Mouse (Mus musculus): ENCODE measurements at regions not wholly inside any gene's neighbourhood (a gene's known extent, or its start where the extent isn't known, plus 50 kb on each side); places are given as distances from the start of the nearest gene placed in this dataset.
"Not testable (repeated sequence)": the region's sequence is repeated elsewhere in the genome, so short reads cannot be mapped to it uniquely, and the experiment has no call there.

GRCm38 (mm10) chr13:115742080-115742479 is 567.4 kb downstream of the Isl1 start:
- H3K27me3 ChIP-seq (ENCODE audit: insufficient read depth, poor library complexity, severe bottlenecking); DNase-seq (ENCODE audit: low spot score); H3K9me3 ChIP-seq; H3K4me3 ChIP-seq; H3K4me1 ChIP-seq (replicated peaks); H3K36me3 ChIP-seq; H3K27ac ChIP-seq: not testable (repeated sequence)
- WGBS = 70% methylated on average over 1 of the region's 1 CpGs

DNA sequence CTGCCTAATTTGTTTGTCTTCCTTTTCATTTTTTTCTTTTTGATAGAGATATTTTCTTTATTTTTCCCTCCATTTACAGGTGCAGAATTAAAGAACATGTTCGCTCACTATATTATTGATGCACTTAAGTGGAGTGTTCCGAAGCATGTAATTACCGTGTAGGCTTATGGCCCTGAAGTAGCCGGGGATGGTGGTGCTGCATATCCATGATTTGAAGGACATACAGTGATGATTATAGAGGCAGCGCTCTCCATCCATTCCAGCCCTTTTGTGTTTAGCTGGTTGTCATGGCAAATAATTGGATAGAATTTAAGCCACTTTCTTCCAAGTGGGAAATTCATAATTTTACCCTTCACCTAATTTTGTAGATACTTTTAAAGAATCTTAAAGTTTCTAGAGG is 581.5 kb downstream of the Isl1 start:
- H3K9me3 ChIP-seq = no peaks in the 10 kb centered on the region
- no peak overlapping the region for H3K4me3 ChIP-seq
- H3K27me3 ChIP-seq (ENCODE audit: insufficient read depth, poor library complexity, severe bottlenecking) = no peaks in the 10 kb centered on the region
- no peak for DNase-seq (ENCODE audit: low spot score)
- 88% methylated on average over 5 of the region's 5 CpGs for WGBS
- no peak overlapping the region for H3K27ac ChIP-seq
- H3K36me3 ChIP-seq = no peaks in the 10 kb centered on the region
- no peaks in the 10 kb centered on the region for H3K4me1 ChIP-seq (replicated peaks)

DNA sequence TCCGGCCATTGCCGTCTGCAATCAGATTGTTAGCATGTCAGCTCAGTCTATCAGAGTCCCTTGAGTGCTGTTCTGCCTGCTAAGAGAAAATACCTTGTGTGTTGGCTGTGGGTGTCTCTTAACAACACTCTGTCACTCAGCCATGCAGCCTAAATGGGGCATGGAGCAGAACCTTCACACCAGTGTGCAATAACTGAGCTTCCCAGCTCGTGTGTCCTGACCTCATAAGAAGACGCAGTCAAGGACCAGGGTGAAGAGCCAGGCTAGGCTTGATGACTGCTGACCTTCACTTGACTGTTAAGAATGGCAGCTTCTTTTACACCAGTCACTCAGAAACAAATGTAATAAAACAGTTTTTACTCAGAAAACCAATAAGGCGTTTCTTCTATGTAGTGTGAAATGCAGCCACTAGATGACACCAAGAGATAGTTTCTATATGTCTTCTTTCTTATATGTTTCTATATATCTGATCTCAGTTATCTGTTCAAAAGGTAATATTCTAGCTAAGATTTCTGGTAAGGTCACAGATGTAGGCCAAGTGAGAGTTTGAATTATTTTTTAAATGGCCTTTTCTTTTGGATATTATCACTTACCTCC is 584.0 kb downstream of the Isl1 start:
- Histone ChIP-seq H3K27me3 (ENCODE audit: insufficient read depth, poor library complexity, severe bottlenecking) (no peaks in the 10 kb centered on the region), H3K9me3 (no peaks in the 10 kb centered on the region), H3K4me1 (replicated peaks) (no peaks in the 10 kb centered on the region), H3K36me3 (no peaks in the 10 kb centered on the region), H3K4me3 (no peak overlapping the region), H3K27ac (no peak overlapping the region)
- WGBS = 73% methylated on average over 5 of the region's 5 CpGs
- no peak for DNase-seq (ENCODE audit: low spot score)

DNA sequence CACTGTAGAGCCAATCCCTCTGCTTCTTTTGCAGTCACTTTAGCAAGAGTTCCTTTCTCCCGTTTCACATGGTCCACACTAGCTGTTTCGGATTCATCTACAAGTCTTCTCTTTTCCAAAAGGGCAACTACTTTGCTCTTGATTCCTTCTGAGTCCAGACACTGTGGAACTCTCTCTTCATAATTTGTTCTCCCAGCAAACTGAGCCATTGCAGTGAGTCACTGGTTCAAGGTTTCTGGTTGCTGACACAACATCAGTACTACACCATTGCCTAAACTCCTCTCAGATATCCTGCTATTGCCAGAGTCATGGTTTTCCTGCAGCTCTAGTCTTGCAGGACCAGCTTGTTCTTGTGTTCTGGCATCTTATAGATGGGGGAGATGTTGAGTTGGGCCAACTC is 590.2 kb downstream of the Isl1 start:
- H3K4me3 ChIP-seq = no peak overlapping the region
- no peaks in the 10 kb centered on the region for H3K36me3 ChIP-seq
- H3K27ac ChIP-seq = no peak overlapping the region
- WGBS = 81% methylated on average over 2 of the region's 2 CpGs
- H3K27me3 ChIP-seq (ENCODE audit: insufficient read depth, poor library complexity, severe bottlenecking) = no peaks in the 10 kb centered on the region
- H3K4me1 ChIP-seq (replicated peaks) = no peaks in the 10 kb centered on the region
- DNase-seq (ENCODE audit: low spot score) = no peak
- no peaks in the 10 kb centered on the region for H3K9me3 ChIP-seq

- no peak for DNase-seq (ENCODE audit: low spot score)
- no peaks in the 10 kb centered on the region for H3K4me1 ChIP-seq (replicated peaks)
- WGBS = 62% methylated on average over 5 of the region's 5 CpGs
- H3K4me3 ChIP-seq = no peak overlapping the region
- no peaks in the 10 kb centered on the region for H3K27me3 ChIP-seq (ENCODE audit: insufficient read depth, poor library complexity, severe bottlenecking)
- H3K36me3 ChIP-seq = no peaks in the 10 kb centered on the region
- H3K9me3 ChIP-seq = no peaks in the 10 kb centered on the region
- no peak overlapping the region for H3K27ac ChIP-seq
Observed at GRCm38 (mm10) chr13:115718859-115719258, 590.6 kb downstream of the Isl1 start.

GRCm38 (mm10) chr13:115696197-115696596 is 594.4 kb upstream of the Itga1 start:
- peak; percentile 24 for DNase-seq (ENCODE audit: low spot score)
- H3K9me3 ChIP-seq = no peaks in the 10 kb centered on the region
- no peaks in the 10 kb centered on the region for H3K4me1 ChIP-seq (replicated peaks)
- H3K27ac ChIP-seq = no peak overlapping the region
- no peaks in the 10 kb centered on the region for H3K36me3 ChIP-seq
- H3K4me3 ChIP-seq = no peak overlapping the region
- peaks cover 49% of the 10 kb centered on the region for H3K27me3 ChIP-seq (ENCODE audit: insufficient read depth, poor library complexity, severe bottlenecking)
- 30% methylated on average over 2 of the region's 2 CpGs for WGBS

- no peaks in the 10 kb centered on the region for H3K36me3 ChIP-seq
- H3K27me3 ChIP-seq (ENCODE audit: insufficient read depth, poor library complexity, severe bottlenecking) = peaks cover 89% of the 10 kb centered on the region
- H3K4me1 ChIP-seq (replicated peaks) = peaks cover 6% of the 10 kb centered on the region; the same call in 1 of the 2 replicates
- WGBS = 11% methylated on average over 4 of the region's 4 CpGs
- peak; percentile 58 for DNase-seq (ENCODE audit: low spot score)
- no peak overlapping the region for H3K4me3 ChIP-seq
- no peaks in the 10 kb centered on the region for H3K9me3 ChIP-seq
- no peak overlapping the region for H3K27ac ChIP-seq
Observed at GRCm38 (mm10) chr13:115687426-115687825, 585.7 kb upstream of the Itga1 start.

DNA sequence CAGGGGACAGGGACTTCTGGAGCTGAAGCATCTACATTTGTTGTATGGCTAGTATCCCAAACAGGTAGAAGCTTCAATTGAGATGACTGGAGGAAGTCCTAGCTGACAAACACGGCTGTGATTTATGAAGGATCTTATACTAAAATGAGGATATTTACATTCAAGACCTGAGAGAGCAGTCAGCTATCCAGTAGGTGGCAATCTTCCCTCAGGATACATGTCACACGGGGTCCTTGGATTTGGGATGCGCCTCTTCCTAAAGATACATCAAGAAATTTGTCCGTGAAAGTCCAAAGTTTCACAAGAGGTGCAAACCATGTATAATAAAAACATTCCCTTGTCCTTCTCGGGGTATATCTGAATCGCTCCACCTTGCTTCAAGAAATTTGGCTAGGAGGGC is 577.8 kb upstream of the Itga1 start:
- WGBS = 48% methylated on average over 6 of the region's 6 CpGs
- Histone ChIP-seq H3K36me3 (no peaks in the 10 kb centered on the region), H3K27ac (no peak overlapping the region), H3K4me3 (no peak overlapping the region), H3K27me3 (ENCODE audit: insufficient read depth, poor library complexity, severe bottlenecking) (peaks cover 87% of the 10 kb centered on the region), H3K4me1 (replicated peaks) (no peaks in the 10 kb centered on the region), H3K9me3 (no peaks in the 10 kb centered on the region)
- DNase-seq (ENCODE audit: low spot score) = peak; percentile 29

DNA sequence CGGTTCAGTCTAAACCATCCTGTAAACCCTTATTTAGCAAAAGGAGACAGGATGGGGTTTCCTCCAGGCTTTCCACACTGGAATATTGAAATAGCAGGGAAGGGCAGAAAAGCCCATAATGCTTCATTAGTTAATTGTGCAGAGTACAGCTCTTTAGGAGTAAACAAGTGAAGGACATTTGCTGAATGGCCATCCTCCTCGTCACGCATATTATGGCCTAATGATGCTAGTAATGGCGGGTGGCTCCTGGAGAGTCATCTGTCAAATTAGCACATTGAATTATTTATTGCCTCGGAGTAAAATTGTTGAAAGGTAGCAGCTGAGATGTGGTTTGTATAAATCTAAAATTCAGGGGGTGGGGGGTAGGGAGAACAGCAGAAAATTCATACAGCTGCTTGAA is 575.1 kb upstream of the Itga1 start:
- Histone ChIP-seq H3K36me3 (no peaks in the 10 kb centered on the region), H3K4me1 (replicated peaks) (no peaks in the 10 kb centered on the region), H3K27me3 (ENCODE audit: insufficient read depth, poor library complexity, severe bottlenecking) (peaks cover 64% of the 10 kb centered on the region), H3K9me3 (no peaks in the 10 kb centered on the region), H3K4me3 (no peak overlapping the region), H3K27ac (no peak overlapping the region)
- WGBS = 66% methylated on average over 5 of the region's 5 CpGs
- no peak for DNase-seq (ENCODE audit: low spot score)

- no peaks in the 10 kb centered on the region for H3K9me3 ChIP-seq
- H3K36me3 ChIP-seq = no peaks in the 10 kb centered on the region
- no peak overlapping the region for H3K27ac ChIP-seq
- no peaks in the 10 kb centered on the region for H3K4me1 ChIP-seq (replicated peaks)
- 38% methylated on average over 5 of the region's 5 CpGs for WGBS
- H3K4me3 ChIP-seq = no peak overlapping the region
- DNase-seq (ENCODE audit: low spot score) = no peak
- peaks cover 33% of the 10 kb centered on the region for H3K27me3 ChIP-seq (ENCODE audit: insufficient read depth, poor library complexity, severe bottlenecking)
Observed at GRCm38 (mm10) chr13:115673729-115674128, 572.0 kb upstream of the Itga1 start.

GRCm38 (mm10) chr13:115671685-115672084 is 569.9 kb upstream of the Itga1 start:
- WGBS = 88% methylated on average over 7 of the region's 7 CpGs
- Histone ChIP-seq H3K4me1 (replicated peaks) (no peaks in the 10 kb centered on the region), H3K9me3 (no peaks in the 10 kb centered on the region)

DNA sequence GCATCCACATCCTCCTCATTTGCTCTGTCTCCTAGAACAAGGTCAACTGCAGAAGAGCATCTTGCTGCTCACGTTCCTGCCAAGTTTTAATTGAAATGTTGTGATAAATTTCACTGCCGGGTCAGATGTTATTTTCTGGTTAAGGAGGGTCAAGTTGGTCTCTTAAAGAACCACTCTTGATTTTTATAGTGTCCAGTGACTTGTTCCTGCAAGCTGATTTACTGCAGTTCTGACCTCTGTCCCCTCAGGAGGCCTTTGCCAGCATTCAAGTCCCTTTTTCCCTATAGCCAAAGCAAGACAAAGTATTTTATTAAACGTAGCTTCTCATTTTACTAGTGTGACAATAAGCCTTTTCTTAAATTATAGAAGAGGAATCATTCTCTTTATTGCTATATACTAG is 567.8 kb upstream of the Itga1 start:
- H3K4me3 ChIP-seq = no peak overlapping the region
- no peaks in the 10 kb centered on the region for H3K9me3 ChIP-seq
- no peaks in the 10 kb centered on the region for H3K4me1 ChIP-seq (replicated peaks)
- WGBS = 64% methylated on average over 3 of the region's 3 CpGs
- DNase-seq (ENCODE audit: low spot score) = no peak
- H3K36me3 ChIP-seq = no peaks in the 10 kb centered on the region
- H3K27ac ChIP-seq = no peak overlapping the region
- peaks cover 3% of the 10 kb centered on the region; the same call in 1 of the 2 replicates for H3K27me3 ChIP-seq (ENCODE audit: insufficient read depth, poor library complexity, severe bottlenecking)

More at GRCm38 (mm10) chr13:115671685-115672084, 569.9 kb upstream of the Itga1 start:
- Histone ChIP-seq H3K4me3 (no peak overlapping the region), H3K36me3 (no peaks in the 10 kb centered on the region), H3K27ac (no peak overlapping the region), H3K27me3 (ENCODE audit: insufficient read depth, poor library complexity, severe bottlenecking) (peaks cover 19% of the 10 kb centered on the region)
- DNase-seq (ENCODE audit: low spot score) = no peak

DNA sequence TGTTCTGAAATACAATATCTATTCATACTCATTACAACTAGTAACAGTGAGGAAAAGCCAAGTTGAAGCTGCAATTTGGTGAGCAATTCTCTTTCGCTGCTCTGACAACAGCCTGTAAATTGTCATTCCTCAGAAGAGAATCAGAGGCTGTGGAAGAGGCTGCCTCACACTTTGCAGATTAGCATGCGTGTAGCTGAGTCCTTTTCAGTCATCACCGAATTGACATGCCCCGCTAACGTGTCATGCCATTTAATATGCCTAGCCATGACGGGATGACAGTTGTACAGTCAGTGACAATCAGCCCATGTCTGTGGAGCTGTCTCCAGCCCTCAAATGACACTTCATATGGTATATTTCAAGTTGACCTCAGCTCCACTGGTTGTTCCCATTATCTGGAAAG is 553.4 kb upstream of the Itga1 start:
- Histone ChIP-seq H3K36me3 (no peaks in the 10 kb centered on the region), H3K4me1 (replicated peaks) (no peaks in the 10 kb centered on the region), H3K9me3 (no peaks in the 10 kb centered on the region), H3K27me3 (ENCODE audit: insufficient read depth, poor library complexity, severe bottlenecking) (no peaks in the 10 kb centered on the region), H3K27ac (no peak overlapping the region), H3K4me3 (no peak overlapping the region)
- WGBS = 90% methylated on average over 6 of the region's 6 CpGs
- DNase-seq (ENCODE audit: low spot score) = no peak

GRCm38 (mm10) chr13:115652935-115653334 is 551.2 kb upstream of the Itga1 start:
- DNase-seq (ENCODE audit: low spot score) = no peak
- 64% methylated on average over 2 of the region's 2 CpGs for WGBS
- no peaks in the 10 kb centered on the region for H3K4me1 ChIP-seq (replicated peaks)
- no peaks in the 10 kb centered on the region for H3K9me3 ChIP-seq
- H3K27me3 ChIP-seq (ENCODE audit: insufficient read depth, poor library complexity, severe bottlenecking) = no peaks in the 10 kb centered on the region
- no peaks in the 10 kb centered on the region for H3K36me3 ChIP-seq
- H3K4me3 ChIP-seq = no peak overlapping the region
- H3K27ac ChIP-seq = no peak overlapping the region

Measured in hindbrain, embryonic 10.5 days (tissue).